Mouse (Mus musculus) mammary gland, adult 2 months (tissue): ENCODE results near the gene Palmd. TPM values are rescaled to one million over a fixed set of nuclear protein-coding genes. Genes with fewer than 3 reads are reported as not detected.

ENCODE experiments used
- polyA plus RNA-seq: library from polyadenylated mRNA; depleted of rRNA; stranded (reverse); fragments of >200 nt; gene quantifications from 2 replicates; pipeline ENCODE4 v1.2.3, GENCODE M21; 2012; ENCODE audit warnings: low replicate concordance; rRNA removed

Palmd gene
- polyA plus RNA-seq, result 4.6 and 10.8 TPM in 2 replicates

GRCm38 (mm10) chr3:116968540-116968997 is at the start of gene Palmd:
Palmd (minus strand) TSS chr3:116968987.

GRCm38 (mm10) chr3:116967967-116968366 is 820 bp downstream of the Palmd start, which contains the start of gene 4930455H04Rik:
4930455H04Rik (plus strand) TSS chr3:116968267.

Other genes with a start within 250 kb of the Palmd start
- 7.2 and 42.8 TPM in 2 replicates for gene Agl, start 160.8 kb downstream of the Palmd start, polyA plus RNA-seq
- gene Frrs1, start 109.5 kb downstream of the Palmd start, polyA plus RNA-seq, result 10.3 and 20.4 TPM in 2 replicates
- gene 4930455H04Rik, start 720 bp downstream of the Palmd start, polyA plus RNA-seq, result not detected in 2 replicates